Mouse (Mus musculus) gastrocnemius, postnatal 10 days (tissue): ENCODE measurements around the gene Gatm. TPM values are rescaled to one million over a fixed set of nuclear protein-coding genes. Genes with fewer than 3 reads are reported as not detected.

Experiments
- microRNA-seq, 2 experiments: library from miRNA; unstranded; fragments of <30 nt; microRNA quantifications; one replicate each; pipeline ENCODE4 v1.2.0; 2021
- total RNA-seq, 2 experiments: library from RNA; stranded (reverse); gene quantifications; 2 replicates each; pipeline ENCODE4 v1.2.3; 2021

Gene Gatm
- total RNA-seq, 2 experiments from 2014 or later: 181 to 186 TPM

Small RNA genes lying within 50 kb of the gene (microRNA-seq; reads per million reads assigned to microRNA genes)
- 0.50 to 0.95 reads per million in 2 experiments for gene Mir147

Other genes with a start within 250 kb of the Gatm start
- 1 to 10 TPM; 7.5 to 9.4 TPM for gene Shf, start 242.1 kb downstream of the Gatm start, total RNA-seq
- 10 to 100 TPM in 1 of 2 experiments, 1 to 10 TPM in 1; 7.0 to 11.4 TPM for gene Slc28a2, start 184.8 kb downstream of the Gatm start, total RNA-seq
- gene Gm14085, start 126.4 kb downstream of the Gatm start, total RNA-seq: under 1 TPM; 0.19 to 0.36 TPM
- gene AA467197, start 25.7 kb upstream of the Gatm start, total RNA-seq: under 1 TPM in 1 of 2 experiments, not detected in 1; 0.34 TPM
- gene Slc30a4, start 91.4 kb upstream of the Gatm start, total RNA-seq: 10 to 100 TPM; 17.9 to 19.1 TPM
- 10 to 100 TPM; 19.0 to 20.9 TPM for gene Bloc1s6, start 127.2 kb upstream of the Gatm start, total RNA-seq
- gene Sqor, start 153.9 kb upstream of the Gatm start, total RNA-seq: 10 to 100 TPM; 10.4 to 11.2 TPM